Mouse (Mus musculus) cerebellum, adult 18-20 months (tissue): ENCODE data around the gene Psg25.
"Not testable (repeated sequence)": the region's sequence is repeated elsewhere in the genome, so short reads cannot be mapped to it uniquely, and the experiment has no call there.

ENCODE experiments used
- DNase-seq, 2 experiments: peaks; one replicate each; pipeline ENCODE4 v3.0.0; 2021

Gene Psg25

DNA sequence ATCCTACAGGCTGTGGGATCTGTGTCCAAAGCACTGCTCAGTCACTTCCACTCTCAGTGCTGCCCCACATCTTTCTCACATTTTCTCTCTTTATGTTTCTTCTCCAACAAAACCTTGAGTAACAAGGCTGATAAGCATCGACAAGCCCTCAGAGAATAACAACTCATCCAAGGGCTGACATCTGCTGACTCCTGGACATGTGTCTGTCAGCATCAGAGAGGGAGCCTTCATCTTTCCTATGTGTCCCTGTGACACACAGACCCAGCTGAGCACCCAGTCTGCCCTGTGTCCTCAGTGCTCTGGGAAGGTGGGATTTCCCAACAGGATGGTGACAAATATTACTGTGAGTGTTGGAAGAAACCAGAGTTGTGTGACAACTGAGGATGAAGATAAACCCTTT lies at the start of gene Psg25:
Gene Psg25 (minus strand): TSS at position 101 of the 400 bp plus-strand sequence.
- no peak for DNase-seq

DNA sequence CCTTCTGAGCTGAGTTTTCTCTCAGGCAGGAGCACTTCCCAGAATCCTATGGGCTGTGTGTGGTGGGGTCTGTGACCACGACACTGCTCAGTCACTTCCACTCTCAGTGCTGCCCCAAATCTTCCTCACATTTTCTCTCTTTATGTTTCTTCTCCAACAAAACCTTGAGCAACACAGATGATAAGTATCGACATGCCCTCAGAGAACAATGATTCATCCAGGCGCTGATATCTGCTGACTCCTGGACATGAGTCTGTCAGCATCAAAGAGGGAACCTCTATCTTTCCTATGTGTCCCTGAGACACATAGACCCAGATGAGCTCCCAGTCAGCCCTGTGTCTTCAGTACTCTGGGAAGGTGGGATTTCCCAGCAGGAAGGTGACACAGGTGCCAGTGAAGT lies 35.1 kb upstream of the Psg25 start, which contains the start of gene Psg27:
Gene Psg27 (minus strand): TSS at position 101 of the 400 bp plus-strand sequence.
- DNase-seq, result no peak

DNA sequence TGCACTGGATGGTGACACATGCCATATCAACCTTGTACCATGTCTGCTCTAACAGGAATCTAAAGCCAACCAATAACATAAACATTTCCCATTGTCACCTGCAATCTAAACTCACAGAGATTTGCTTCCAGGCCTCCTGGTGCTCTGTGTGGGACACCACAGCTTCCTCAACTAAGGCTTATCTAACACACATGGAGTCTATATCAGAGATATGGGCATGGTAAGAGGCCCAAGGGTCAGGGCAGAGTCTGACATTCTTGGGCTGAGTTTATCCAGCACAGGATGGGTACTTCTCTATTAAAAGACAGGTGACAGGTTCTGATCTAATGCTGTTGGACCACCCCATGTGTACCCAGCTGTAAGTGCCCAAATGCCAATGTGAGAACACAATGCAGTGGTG lies 27.8 kb upstream of the Psg25 start:
- no peak for DNase-seq

DNA sequence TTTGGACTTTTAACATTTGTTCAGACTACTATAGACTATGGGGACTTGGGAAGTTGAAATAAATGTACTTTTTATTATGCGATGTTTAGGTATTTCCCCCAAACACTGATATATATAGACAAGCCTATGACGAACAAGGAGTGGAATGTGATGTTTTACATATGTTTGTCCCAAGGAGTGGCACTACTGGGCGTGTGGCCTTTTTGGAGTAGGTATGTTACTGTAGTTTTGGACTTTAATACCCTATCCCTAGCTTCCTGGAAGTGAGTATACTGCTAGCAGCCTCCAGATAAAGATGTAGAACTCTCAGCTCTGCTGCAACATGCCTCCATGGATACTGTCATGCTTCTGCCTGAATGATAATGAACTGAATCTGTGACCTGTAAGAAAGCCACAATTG lies 23.7 kb upstream of the Psg25 start:
- DNase-seq, result not testable (repeated sequence)

DNA sequence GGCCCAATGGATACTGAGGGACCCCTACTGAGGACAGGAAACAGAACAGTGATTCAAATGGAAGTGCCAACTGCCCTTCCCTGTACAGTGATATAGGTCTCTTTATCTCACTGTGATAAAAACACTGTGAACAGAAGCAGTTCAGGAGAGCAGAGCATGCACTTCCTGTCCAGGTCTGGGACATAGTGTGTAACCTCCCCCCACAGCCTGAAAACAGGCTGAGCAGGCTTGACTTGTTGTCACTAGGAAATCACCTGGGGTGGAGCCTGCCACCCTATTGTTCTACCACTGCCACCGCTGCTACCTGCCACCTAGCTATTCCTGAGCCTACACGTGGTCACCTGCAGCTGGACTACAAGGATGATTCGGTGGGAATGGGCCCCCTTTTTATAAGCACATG lies 1.4 kb upstream of the Psg25 start:
- no peak for DNase-seq

DNA sequence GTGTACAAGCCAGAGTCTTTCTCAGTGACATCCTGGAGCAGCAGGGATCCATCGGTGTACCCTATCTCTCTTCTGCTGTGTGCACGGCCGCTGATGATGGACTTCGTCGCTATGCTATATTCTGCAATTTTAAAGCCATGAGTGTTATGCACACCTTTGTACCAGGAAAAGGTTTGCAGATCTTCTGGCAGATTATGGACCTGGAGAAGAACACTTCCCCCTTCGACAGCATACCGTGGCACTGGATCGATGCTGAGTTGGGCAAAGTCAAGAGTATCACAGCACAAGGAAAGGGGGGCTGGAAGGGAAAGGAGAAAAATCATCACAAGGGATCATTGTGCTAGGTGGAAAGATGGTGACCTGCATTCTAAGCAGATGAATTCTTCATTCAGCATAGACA lies 7.4 kb downstream of the Psg25 start:
- DNase-seq, result no peak

DNA sequence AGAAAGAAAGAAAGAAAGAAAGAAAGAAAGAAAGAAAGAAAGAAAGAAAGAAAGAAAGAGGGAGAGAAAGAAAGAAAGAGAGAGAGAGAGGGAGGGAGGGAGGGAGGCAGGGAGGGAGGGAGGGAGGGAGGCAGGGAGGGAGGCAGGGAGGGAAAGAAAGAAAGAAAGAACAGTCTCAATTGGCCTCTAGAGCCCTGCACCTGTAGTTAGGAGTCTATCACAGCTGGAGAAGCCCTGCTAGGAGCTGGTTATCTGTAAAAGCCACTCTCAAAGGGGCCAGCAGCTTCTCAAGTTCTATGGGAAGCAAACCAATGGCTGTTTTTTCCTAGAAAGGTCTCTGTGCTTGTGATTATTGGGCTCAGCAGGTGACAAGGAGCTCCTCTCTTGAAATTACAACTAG lies 19.2 kb downstream of the Psg25 start:
- not testable (repeated sequence) for DNase-seq

DNA sequence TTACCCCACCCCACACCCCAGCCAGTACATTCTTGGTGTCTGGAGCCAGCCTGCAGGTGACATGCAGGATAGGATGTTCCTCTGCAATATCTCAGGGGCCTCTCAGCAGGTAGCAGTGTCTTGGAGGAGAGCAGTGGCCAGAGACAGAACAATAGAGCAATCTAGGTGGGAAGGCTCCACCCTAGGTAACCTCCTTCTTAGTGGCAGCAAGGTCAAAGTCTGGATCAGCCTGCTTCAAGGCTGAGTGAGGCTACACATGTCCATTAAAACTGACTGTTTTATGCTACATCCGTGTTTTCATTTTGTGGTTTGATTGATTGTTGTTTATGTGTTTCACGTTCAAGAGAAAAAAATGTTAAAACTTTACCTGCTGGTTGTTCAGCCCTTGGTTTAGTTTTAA lies 19.7 kb downstream of the Psg25 start:
- DNase-seq, result not testable (repeated sequence)

DNA sequence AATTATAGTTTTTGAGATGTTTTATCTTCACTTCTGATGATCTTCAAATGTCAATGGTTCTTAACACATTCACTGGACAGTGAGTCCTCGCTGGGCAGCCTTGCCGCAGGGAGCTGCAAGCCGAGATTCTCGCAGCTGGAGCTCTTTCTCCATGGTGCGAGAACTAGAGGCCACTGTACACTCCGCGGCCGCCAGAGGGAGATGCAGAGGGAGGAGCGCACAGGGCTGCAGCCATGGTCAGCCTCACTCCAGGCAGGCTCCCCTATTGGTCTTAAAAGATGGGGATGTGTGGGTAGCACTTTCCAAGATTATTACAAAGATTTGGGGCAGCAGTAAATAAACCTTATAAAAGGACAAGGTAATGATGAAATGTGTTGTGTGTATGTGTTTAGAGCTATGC lies 20.6 kb downstream of the Psg25 start:
- DNase-seq, result peak in 1 of 2 experiments; percentile 2

DNA sequence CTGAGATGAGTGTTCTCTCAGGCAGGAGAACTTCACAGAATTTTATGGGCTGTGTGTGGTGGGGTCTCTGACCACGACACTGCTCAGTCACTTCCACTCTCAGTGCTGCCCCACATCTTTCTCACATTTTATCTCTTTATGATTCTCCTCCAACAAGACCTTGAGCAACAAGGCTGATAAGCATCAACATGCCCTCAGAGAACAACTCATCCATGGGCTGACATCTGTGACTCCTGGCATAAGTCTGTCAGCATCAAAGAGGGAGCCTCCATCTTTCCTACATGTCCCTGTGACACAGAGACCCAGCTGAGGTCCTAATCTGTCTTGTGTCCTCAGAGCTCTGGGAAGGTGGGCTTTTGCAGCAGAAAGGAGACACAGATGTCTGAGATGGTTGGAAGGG lies 48.0 kb downstream of the Psg25 start, which contains the start of gene Psg26:
Gene Psg26 (minus strand): TSS at position 101 of the 400 bp plus-strand sequence.
- no peak for DNase-seq
